Mouse (Mus musculus) frontal cortex, postnatal 36 days (tissue): Measurements from ENCODE around the gene Ctnna2.

Experiments used
- DNase-seq, 2 experiments: peaks; one replicate each; pipeline ENCODE4 v3.0.0; 2022; ENCODE audit warnings: low spot score in 2 of 2

Ctnna2 gene

GRCm38 (mm10) chr6:77817116-77817515, 162.4 kb downstream of the Ctnna2 start:
- no peak for DNase-seq

GRCm38 (mm10) chr6:77811041-77811440, 168.5 kb downstream of the Ctnna2 start:
- DNase-seq = no peak

GRCm38 (mm10) chr6:77802604-77803003, 176.9 kb downstream of the Ctnna2 start:
- DNase-seq = no peak

GRCm38 (mm10) chr6:77783342-77783741, 196.2 kb downstream of the Ctnna2 start:
- no peak for DNase-seq

GRCm38 (mm10) chr6:77768357-77769103, 211.0 kb downstream of the Ctnna2 start:
- DNase-seq = no peak

GRCm38 (mm10) chr6:77758164-77758563, 221.3 kb downstream of the Ctnna2 start:
- no peak for DNase-seq

- no peak for DNase-seq
Measured at GRCm38 (mm10) chr6:77745426-77745825, 234.1 kb downstream of the Ctnna2 start.

GRCm38 (mm10) chr6:77743651-77744050, 235.8 kb downstream of the Ctnna2 start:
- DNase-seq = no peak

GRCm38 (mm10) chr6:77742988-77743387, 236.5 kb downstream of the Ctnna2 start:
- no peak for DNase-seq

- DNase-seq = no peak
Measured at GRCm38 (mm10) chr6:77738640-77739039, 240.9 kb downstream of the Ctnna2 start.

GRCm38 (mm10) chr6:77724952-77725299, 254.6 kb downstream of the Ctnna2 start:
- DNase-seq = no peak

- peak in 1 of 2 experiments; percentile 28 for DNase-seq
Measured at GRCm38 (mm10) chr6:77724042-77724951, 255.2 kb downstream of the Ctnna2 start.

- DNase-seq = peak in 1 of 2 experiments; percentile 68
Measured at GRCm38 (mm10) chr6:77694093-77694492, 285.4 kb downstream of the Ctnna2 start.

- DNase-seq = no peak
Measured at GRCm38 (mm10) chr6:77687173-77687572, 292.3 kb downstream of the Ctnna2 start.

- peak; percentile 71 to 80 for DNase-seq
Measured at GRCm38 (mm10) chr6:77650127-77650526, 329.4 kb downstream of the Ctnna2 start.

- DNase-seq = peak; percentile 3 to 22
Measured at GRCm38 (mm10) chr6:77644591-77644990, 334.9 kb downstream of the Ctnna2 start.

GRCm38 (mm10) chr6:77638784-77639183, 340.7 kb downstream of the Ctnna2 start:
- no peak for DNase-seq

GRCm38 (mm10) chr6:77633997-77634396, 345.5 kb downstream of the Ctnna2 start:
- DNase-seq = peak; percentile 57 to 81

- peak in 1 of 2 experiments; percentile 59 for DNase-seq
Measured at GRCm38 (mm10) chr6:77628573-77629192, 350.8 kb downstream of the Ctnna2 start.

GRCm38 (mm10) chr6:77604642-77605392, 374.7 kb downstream of the Ctnna2 start:
- DNase-seq = no peak

GRCm38 (mm10) chr6:77603914-77604313, 375.6 kb downstream of the Ctnna2 start:
- no peak for DNase-seq

- DNase-seq = no peak
Measured at GRCm38 (mm10) chr6:77599244-77599643, 380.3 kb downstream of the Ctnna2 start.
